Mouse (Mus musculus) left cerebral cortex, adult 2 months (tissue): Measurements from ENCODE around the gene Pik3ip1. TPM values are rescaled to one million over a fixed set of nuclear protein-coding genes. Genes with fewer than 3 reads are reported as not detected.

Experiments used
- DNase-seq, 2 experiments: peaks; one replicate each; pipeline ENCODE4 v3.0.0; 2021 to 2022; ENCODE audit warnings: low spot score in 2 of 2, mixed read lengths in 1 of 2; ENCODE audit errors: extremely low spot score in 1 of 2
- H3K27ac ChIP-seq: fragments of 200-600 bp; 2 replicates; pipeline ENCODE4 v1.8.1; 2022
- H3K4me3 ChIP-seq: fragments of 200-600 bp; 2 replicates; pipeline ENCODE4 v1.8.1; 2022
- CTCF ChIP-seq: fragments of 200-600 bp; IDR thresholded peaks from 2 replicates; pipeline ENCODE4 v1.8.1; 2022; ENCODE audit warnings: antibody characterized with exemption, mild to moderate bottlenecking, moderate library complexity
- intact Hi-C: fragments of 180-260 bp; cut with DNase I; formaldehyde crosslinking; loops from one replicate; pipeline ENCODE4 v1.15.1; 2025
- total RNA-seq, 2 experiments: library from RNA; stranded (reverse); gene quantifications; 2 replicates each; pipeline ENCODE4 v1.2.3; 2021

The Pik3ip1 gene
- total RNA-seq, 2 experiments from 2014 or later: 28.1 to 31.5 TPM

GRCm38 (mm10) chr11:3371599-3372295 is 41.5 kb downstream of the Pik3ip1 start:
- no peak for TF ChIP-seq CTCF
- Histone ChIP-seq H3K27ac (peak overlapping the region; percentile 87), H3K4me3 (peak overlapping the region; percentile 77)
- intact Hi-C loops: no loop called here
- DNase-seq: no peak

GRCm38 (mm10) chr11:3373591-3374292 is 43.5 kb downstream of the Pik3ip1 start:
- TF ChIP-seq CTCF: no peak
- intact Hi-C loops: no loop called here
- no peak overlapping the region for H3K27ac ChIP-seq
- H3K4me3 ChIP-seq: no peak overlapping the region
- DNase-seq: no peak

DNA sequence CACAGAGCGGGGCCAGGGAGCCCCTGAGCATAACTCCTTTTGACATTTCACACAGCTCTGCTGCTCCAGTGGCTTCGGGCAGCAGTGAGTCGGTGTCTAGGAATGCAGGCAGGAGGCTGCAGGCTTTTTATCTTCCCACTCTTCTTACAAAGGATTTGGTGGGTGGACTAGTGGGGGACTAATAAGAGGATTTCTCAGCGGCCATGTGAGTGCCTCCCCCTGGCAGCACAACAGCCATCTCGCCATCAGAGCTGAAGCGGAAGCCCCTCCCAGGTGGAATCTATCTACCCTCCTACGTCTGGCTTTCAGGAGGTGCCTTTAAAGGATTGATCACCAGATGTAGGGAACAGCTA is 44.1 kb downstream of the Pik3ip1 start:
- TF ChIP-seq CTCF: no peak
- intact Hi-C loops: no loop called here
- no peak overlapping the region for H3K4me3 ChIP-seq
- H3K27ac ChIP-seq: no peak overlapping the region
- no peak for DNase-seq

DNA sequence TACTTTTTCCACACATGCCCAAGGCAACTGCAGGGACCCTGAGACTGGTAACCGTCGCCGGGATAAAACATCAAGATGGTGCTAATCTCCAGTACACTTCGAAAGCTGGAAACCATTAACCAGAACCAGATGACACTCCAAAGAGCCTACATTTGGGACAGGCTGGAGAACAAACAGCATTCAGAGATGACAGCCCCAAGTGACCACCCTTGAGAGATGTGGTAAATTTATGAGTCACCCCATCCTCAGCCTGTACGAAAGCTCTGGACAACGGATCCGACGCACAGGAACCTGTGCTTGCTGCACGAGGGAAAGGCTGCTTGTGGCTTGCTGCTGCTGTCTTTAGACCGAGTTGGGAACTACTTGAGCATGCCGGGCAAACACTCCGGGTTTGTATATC is 44.5 kb downstream of the Pik3ip1 start:
- Histone ChIP-seq H3K27ac (no peak overlapping the region), H3K4me3 (no peak overlapping the region)
- TF ChIP-seq CTCF: no peak
- intact Hi-C loops: no loop called here
- DNase-seq: no peak

GRCm38 (mm10) chr11:3379427-3379826 is 49.2 kb downstream of the Pik3ip1 start:
- Histone ChIP-seq H3K27ac (no peak overlapping the region), H3K4me3 (no peak overlapping the region)
- DNase-seq: no peak
- intact Hi-C loops: no loop called here
- no peak for TF ChIP-seq CTCF

GRCm38 (mm10) chr11:3381148-3381814 is 51.1 kb downstream of the Pik3ip1 start:
- Histone ChIP-seq H3K4me3 (no peak overlapping the region), H3K27ac (no peak overlapping the region)
- TF ChIP-seq CTCF: no peak
- intact Hi-C loops: no loop called here
- DNase-seq: no peak

DNA sequence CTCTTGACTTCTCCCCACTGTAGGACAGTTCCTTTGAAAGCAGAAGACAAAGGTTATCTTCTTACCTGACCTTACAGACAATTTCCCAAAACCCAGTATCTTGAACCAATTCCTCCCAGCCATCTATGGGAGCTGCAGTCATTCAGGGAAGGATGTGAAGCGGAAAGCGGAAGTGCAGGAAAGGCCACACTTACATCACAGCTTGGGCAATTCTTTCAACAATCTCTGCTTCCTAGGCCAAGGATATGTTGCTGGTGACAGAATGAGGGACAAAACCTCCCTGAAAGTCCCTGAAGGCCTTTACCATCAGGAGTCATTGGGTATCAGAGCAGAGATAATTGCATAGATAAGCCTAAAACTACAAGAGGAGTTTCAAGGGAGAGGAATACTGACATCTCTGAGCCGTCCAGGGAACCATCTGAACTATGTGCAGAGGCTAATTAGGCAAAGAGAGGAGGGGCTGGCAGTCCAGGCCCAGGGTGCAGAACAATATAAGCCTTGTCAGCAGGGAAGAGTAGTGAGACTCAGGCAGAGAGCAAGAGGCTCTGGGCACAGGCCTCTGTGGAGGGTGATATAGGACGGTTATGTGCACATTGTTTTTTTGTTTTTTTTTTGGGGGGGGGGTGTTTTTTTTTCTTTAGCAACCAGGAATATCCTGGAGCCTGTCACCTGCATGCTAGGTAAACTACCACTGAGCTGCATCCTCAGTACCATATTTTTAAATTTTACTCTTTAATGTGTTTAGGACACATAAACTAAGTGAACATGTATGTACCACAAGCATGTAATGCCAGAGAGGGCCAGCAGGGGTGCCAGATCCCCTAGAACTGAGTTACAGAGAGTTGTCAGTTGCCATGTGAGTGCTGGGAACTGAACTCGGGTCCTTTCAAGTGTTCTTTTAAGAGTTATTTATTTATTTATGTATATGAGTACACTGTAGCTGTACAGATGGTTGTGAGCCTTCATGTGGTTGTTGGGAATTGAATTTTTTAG is 52.7 kb downstream of the Pik3ip1 start:
- intact Hi-C loops: no loop called here
- TF ChIP-seq CTCF: peak; percentile 25
- no peak for DNase-seq
- Histone ChIP-seq H3K27ac (no peak overlapping the region; the same call in 1 of the 2 replicates), H3K4me3 (no peak overlapping the region)

DNA sequence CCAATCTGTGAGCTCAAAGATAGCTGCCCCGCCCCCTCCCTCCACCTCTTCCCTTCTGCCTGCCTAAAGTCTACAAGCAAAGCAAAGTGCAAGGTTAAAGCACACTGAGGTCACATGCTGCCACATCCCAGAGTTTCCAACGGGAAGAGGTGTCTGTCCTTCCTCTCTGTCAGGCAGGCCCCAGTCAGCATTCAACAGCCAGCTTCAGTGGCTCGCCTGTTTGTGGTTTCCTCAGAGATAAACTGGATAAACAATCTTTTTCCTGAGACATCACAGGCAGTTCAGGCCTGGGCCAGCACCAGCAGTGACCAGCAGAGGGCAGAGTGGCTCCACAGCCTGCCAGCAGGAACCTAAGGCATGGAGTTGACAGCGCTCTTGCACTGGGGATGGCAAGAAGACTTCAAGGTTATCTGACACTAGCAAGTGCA is 56.8 kb downstream of the Pik3ip1 start:
- Histone ChIP-seq H3K27ac (peak overlapping the region; percentile 7), H3K4me3 (no peak overlapping the region)
- intact Hi-C loops: loop anchor here (1.0 to 2.0 kb wide), 3 partner anchors 21 to 128 kb away; partner anchors contain the start of genes Rnf185 and Selenom
- peak; percentile 85 to 91 for DNase-seq
- TF ChIP-seq CTCF: peak; percentile 98

DNA sequence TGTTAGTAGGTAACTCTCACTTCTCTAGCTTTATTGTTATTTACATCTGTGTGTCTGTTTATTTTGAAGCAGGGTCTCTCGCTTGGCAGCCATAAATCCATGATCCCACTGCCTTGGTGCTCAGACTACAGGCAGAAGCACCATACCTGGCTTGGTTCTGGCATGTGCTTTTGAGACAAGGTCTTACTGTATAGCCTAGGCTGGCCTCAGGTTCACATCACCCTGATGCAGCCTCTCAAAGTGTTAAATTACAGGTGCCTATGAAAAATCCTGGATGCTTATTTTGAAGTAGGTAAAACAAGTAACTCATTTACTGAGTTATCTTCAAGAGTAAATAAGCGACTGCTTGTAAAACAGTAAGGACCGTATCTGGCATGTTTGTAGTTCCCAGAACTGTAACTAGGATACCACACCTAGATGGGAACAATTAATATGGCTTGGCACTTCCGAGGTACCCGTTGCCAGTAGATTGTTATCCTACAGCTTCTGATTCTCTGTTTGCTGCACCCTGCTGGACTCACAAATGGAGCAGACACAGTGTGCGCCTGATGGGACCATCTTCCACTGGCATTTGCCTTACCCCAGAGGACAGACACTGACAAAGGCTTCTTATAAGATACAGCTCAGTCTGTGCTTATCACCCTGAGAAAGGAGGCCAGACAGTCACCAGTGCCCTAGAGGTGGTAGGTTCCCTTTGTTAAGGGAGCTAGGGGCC is 57.4 kb downstream of the Pik3ip1 start:
- no peak for TF ChIP-seq CTCF
- no peak for DNase-seq
- intact Hi-C loops: loop anchor here (1.0 to 2.0 kb wide), 3 partner anchors 21 to 127 kb away; partner anchors contain the start of genes Rnf185 and Selenom
- Histone ChIP-seq H3K27ac (peak overlapping the region; percentile 7), H3K4me3 (no peak overlapping the region)

DNA sequence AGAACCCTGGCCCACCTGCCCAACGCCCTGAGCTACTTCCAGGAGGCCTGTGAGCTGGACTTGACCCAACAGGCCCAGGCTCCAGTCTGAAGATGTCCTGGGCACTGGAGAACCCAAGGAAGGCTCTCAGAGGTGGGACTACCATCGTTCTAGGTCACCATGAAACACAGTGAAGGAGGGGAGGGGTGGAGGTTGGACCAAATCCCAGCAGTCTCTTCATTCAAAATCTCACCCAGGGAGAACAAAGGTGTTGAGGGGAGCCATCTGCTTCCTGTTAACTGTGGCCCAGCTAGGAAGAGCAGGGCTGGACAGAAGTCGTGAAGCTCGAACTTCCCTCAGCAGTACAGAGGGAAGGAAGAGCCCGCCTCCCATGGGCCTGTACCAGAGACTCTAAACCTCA is 59.8 kb downstream of the Pik3ip1 start:
- intact Hi-C loops: no loop called here
- no peak for TF ChIP-seq CTCF
- Histone ChIP-seq H3K27ac (no peak overlapping the region), H3K4me3 (no peak overlapping the region)
- DNase-seq: no peak

DNA sequence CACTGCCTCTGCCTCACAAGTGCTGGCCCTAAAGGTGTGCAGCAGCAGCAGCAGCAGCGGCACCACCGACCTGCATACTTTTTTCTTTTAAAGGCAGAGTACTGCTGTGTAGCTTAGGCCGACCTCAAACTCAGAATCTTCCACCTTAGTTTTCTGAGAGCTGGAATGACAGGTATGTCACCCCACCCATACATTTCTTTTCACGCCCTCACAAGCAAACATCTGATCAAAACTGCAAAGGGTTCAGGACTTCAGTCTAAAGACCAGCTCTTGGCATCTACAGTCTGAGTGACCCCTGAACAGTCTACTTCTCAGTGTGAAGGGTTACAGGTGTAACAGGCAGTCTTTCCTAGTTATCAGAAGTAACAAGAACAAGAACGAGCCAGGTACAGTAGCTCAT is 60.6 kb downstream of the Pik3ip1 start:
- Histone ChIP-seq H3K27ac (no peak overlapping the region), H3K4me3 (no peak overlapping the region)
- TF ChIP-seq CTCF: no peak
- no peak for DNase-seq
- intact Hi-C loops: no loop called here
